Mouse (Mus musculus) layer of hippocampus, adult 2 months (tissue): Measurements from ENCODE around the gene Dlx2. TPM values are rescaled to one million over a fixed set of nuclear protein-coding genes. Genes with fewer than 3 reads are reported as not detected.

Source experiments
- DNase-seq, 2 experiments: peaks; one replicate each; pipeline ENCODE4 v3.0.0; 2022; ENCODE audit warnings: low spot score in 2 of 2
- H3K27ac ChIP-seq: fragments of 200-600 bp; 2 replicates; pipeline ENCODE4 v1.8.1; 2022
- H3K4me3 ChIP-seq: fragments of 200-600 bp; 2 replicates; pipeline ENCODE4 v1.8.1; 2022; ENCODE audit warnings: mild to moderate bottlenecking
- CTCF ChIP-seq: fragments of 200-600 bp; conservative IDR thresholded peaks from 2 replicates; pipeline ENCODE4 v1.8.1; 2022; ENCODE audit warnings: antibody characterized with exemption, mild to moderate bottlenecking, moderate library complexity
- total RNA-seq, 2 experiments: library from RNA; stranded (reverse); gene quantifications; 2 replicates each; pipeline ENCODE4 v1.2.3; 2021

Dlx2 gene
- total RNA-seq, 2 experiments from 2014 or later: 4.5 to 4.8 TPM

GRCm38 (mm10) chr2:71531990-71532970, 14.3 kb downstream of the Dlx2 start:
- H3K4me3 ChIP-seq: no peak overlapping the region
- H3K27ac ChIP-seq: no peak overlapping the region
- no peak for TF ChIP-seq CTCF
- no peak for DNase-seq

DNA sequence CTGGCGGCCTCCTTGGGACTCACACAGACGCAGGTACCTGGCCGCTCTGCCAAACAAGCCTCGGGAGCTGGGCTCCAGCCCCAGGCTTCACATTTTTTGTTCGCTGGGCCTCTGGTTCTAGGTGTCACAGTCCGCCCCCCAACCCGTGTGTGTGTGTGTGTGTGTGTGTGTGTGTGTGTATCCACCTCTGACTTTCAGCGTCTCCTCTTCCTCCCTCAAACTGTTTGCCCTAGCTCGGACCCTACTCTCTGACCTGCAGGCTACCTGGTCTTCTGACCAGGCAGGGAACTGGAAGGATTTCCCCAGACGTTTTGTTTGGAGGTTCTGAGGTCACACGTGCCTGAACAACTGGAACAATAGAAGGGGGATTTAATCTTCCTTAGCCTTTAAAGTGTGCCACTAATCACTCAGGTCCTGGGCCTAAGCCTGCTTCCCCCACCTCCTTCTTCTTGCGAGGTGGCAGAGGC, 15.4 kb downstream of the Dlx2 start:
- Histone ChIP-seq H3K4me3 (no peak overlapping the region), H3K27ac (no peak overlapping the region)
- TF ChIP-seq CTCF: no peak

DNA sequence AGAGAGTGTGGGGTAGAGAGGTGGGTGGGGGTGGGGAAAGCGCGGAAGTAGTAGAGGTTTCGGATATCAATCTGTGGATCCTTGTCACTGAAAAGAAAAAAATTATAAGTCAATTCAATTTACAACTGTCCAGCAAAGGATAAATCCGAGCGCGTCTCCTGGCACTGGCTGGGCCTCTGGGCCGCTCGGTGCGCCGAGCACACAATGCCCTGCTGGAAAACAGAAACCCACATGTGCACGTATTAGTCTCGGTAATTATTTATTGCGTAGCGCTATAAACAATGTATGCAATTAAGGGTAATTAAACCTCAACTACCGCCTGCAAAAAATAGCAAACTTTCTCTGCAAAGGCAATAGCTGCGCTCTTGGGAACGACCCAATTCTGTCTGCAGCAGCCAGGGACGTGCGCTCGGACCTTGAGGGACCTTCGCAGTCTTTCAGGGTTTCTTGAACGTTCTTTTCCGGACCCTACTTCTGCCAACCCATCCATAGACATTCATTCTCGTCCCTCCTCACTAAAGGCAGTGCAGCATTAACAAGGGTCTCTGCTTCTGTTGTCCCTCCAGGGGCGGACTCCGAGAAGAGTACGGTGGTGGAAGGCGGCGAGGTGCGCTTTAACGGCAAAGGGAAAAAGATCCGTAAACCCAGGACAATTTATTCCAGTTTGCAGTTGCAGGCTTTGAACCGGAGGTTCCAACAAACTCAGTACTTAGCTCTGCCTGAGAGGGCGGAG, 16.0 kb downstream of the Dlx2 start:
- Histone ChIP-seq H3K4me3 (peak overlapping the region; percentile 20; the same call in 1 of the 2 replicates), H3K27ac (no peak overlapping the region)
- no peak for TF ChIP-seq CTCF
- no peak for DNase-seq

More for the DNA sequence above, 15.4 kb downstream of the Dlx2 start:
- no peak for DNase-seq

- Histone ChIP-seq H3K27ac (peak overlapping the region; percentile 3; the same call in 1 of the 2 replicates), H3K4me3 (peak overlapping the region; percentile 45)
- TF ChIP-seq CTCF: no peak
- peak; percentile 44 to 55 for DNase-seq
These were observed 16.8 kb downstream of the Dlx2 start for GRCm38 (mm10) chr2:71529511-71530351.

- DNase-seq: no peak
- Histone ChIP-seq H3K27ac (peak overlapping the region; percentile 18; the same call in 1 of the 2 replicates), H3K4me3 (peak overlapping the region; percentile 45)
- TF ChIP-seq CTCF: no peak
These were observed 17.6 kb downstream of the Dlx2 start for GRCm38 (mm10) chr2:71528714-71529510.

- peak within 1 kb of the TSS; percentile 18; the same call in 1 of the 2 replicates for H3K27ac ChIP-seq
- TF ChIP-seq CTCF: no peak
- peak within 1 kb of the TSS; percentile 45; the same call in 1 of the 2 replicates for H3K4me3 ChIP-seq
- DNase-seq: no peak
These were observed 18.4 kb downstream of the Dlx2 start, which contains the start of gene Dlx1 for GRCm38 (mm10) chr2:71528014-71528713. Gene Dlx1, plus strand, starts transcription at chr2:71528113.

DNA sequence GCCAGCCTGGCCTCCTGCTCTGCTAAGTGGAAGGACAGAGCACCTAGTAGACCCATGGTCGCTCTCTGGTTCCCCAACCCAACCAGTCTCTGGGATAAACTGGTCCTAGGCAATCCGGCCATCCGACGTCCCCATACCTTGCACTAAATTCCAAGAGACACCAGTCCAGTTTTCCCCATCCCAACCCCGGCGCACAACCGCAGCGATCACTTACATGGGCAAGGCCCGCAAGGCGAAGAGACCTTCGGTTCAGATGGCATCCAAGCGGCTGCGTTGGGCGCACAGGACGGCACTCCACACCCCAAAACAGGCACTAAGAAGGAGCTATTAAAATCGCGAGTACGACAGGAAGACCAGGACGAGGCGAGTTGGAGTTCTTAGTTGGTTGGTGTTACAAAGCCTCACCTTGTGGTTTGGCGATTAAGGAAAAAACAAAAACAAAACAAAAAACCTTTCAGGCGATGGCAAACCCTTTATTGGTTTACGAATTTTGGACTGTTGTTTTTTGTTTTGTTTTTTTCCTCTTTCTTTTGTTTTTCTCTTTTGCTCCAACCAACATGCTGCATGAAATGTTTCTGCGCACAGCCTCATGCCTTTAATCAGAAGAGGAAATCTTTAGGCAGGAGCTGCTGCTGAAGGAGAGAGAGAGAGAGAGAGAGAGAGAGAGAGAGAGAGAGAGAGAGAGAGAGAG, 19.1 kb downstream of the Dlx2 start:
- DNase-seq: no peak
- no peak for TF ChIP-seq CTCF
- Histone ChIP-seq H3K4me3 (no peak overlapping the region), H3K27ac (no peak overlapping the region)

- no peak for DNase-seq
- Histone ChIP-seq H3K27ac (no peak overlapping the region), H3K4me3 (no peak overlapping the region)
- TF ChIP-seq CTCF: no peak
These were observed 19.8 kb downstream of the Dlx2 start for GRCm38 (mm10) chr2:71526595-71527322.

DNA sequence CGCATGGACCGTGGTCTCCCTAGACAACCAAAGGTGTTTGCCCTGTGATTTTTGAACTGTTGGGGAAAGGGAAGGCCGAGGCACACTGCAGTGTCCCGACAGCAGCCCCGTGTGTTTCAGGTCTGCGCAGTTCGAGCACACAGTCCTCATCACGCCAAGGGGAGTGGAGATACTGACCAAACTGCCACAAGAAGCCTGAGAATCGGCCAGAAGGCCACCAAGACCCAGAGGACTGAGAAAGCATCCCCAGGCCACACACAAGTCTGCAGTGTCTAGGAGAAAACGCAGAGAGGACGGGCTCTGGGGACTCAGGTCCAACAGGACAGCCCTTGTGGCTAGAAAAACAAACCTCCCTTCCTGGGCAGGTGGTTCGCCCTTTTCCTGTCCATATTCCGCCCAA, 21.8 kb downstream of the Dlx2 start:
- H3K4me3 ChIP-seq: no peak overlapping the region
- H3K27ac ChIP-seq: no peak overlapping the region
- no peak for DNase-seq
- no peak for TF ChIP-seq CTCF

DNA sequence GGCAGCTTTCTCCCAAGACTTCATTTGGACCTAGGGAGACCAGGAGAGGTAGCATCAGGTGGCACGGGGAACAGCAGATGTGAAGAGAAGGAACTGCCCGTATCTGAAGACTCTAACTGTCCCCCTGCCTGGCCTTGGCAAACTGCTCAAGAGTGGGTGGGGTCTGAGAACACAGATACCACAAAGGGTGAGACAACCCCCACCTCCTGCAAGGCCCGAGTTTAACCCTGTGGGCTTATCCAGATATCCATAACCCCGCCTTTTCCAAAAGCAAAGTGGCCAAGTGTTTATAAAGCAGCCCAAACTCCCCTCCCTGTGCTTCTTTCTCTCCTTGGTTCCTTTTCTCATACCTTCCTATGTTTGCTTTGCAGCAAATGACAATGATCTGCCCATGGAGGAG, 23.1 kb downstream of the Dlx2 start:
- DNase-seq: no peak
- TF ChIP-seq CTCF: no peak
- Histone ChIP-seq H3K27ac (no peak overlapping the region), H3K4me3 (no peak overlapping the region)
